Mouse (Mus musculus): ENCODE measurements around the gene Hmgcs2.

DNA sequence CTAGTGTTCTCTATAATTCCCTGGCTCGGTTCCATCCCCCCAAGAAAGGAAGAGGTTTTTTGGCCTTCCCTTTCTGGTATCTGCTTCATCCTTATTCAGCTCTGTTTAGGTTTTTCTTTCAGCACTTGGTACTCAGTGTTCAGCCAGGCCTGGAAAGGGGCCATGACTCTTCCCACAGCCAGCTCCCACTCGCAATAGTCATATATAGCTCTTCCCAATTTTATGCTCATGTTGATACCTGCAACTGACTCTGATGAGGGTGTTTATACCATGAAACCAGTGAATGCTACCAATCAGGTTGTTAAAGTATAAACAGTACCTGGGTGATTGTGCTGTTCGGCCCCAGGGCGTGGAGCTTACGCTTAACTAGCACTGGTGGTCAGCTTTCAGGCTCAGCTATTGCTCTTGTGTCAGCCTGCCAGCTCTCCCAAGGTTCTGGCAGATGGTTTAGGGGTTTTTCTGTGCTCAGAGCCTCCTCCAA, 20.9 kb upstream of the Hmgcs2 start:
- TF ChIP-seq JUN (IDR thresholded peaks at IDR 0.05; ENCODE audit: insufficient read depth, low read depth, low read length) = no peak
- TF ChIP-seq NELFE (IDR thresholded peaks at IDR 0.05; ENCODE audit: low read depth, low read length) = no peak
- no peak for TF ChIP-seq JUND (conservative IDR thresholded peaks at IDR 0.05; ENCODE audit: low read depth, low read length)
- TF ChIP-seq MAZ (IDR thresholded peaks at IDR 0.05; ENCODE audit: low read depth, low read length) = no peak

Measured in CH12.LX (cell line).